Mouse (Mus musculus): ENCODE measurements around the gene Svep1. TPM values are rescaled to one million over a fixed set of nuclear protein-coding genes. Genes with fewer than 3 reads are reported as not detected.

Gene Svep1
- polyA plus RNA-seq, 1 experiment: 0.73 TPM

- Histone ChIP-seq H3K27me3 (ENCODE audit: control insufficient read depth, insufficient read depth, insufficient read length) (no peaks in the 10 kb centered on the region), H3K36me3 (ENCODE audit: control insufficient read depth, insufficient read depth) (no peaks in the 10 kb centered on the region), H3K4me3 (ENCODE audit: insufficient read depth, poor library complexity, severe bottlenecking) (no peak overlapping the region), H3K79me3 (ENCODE audit: low read depth) (no peaks in the 10 kb centered on the region), H3ac (ENCODE audit: control insufficient read depth, insufficient read length, low read depth) (no peak overlapping the region), H3K79me2 (ENCODE audit: control insufficient read depth, insufficient read depth) (no peaks in the 10 kb centered on the region)
- no peak for TF ChIP-seq CTCF (IDR thresholded peaks at IDR 0.05; ENCODE audit: control insufficient read depth, insufficient read depth, insufficient read length)
- no peak for TF ChIP-seq MAX (IDR thresholded peaks at IDR 0.05)
- TF ChIP-seq CEBPB (IDR thresholded peaks at IDR 0.05; ENCODE audit: low read depth): no peak
- no peak for TF ChIP-seq FOSL1 (IDR thresholded peaks at IDR 0.05; ENCODE audit: insufficient read depth, low read length, poor library complexity, severe bottlenecking)
- no peak for TF ChIP-seq USF1 (IDR thresholded peaks at IDR 0.05; ENCODE audit: low read depth)
- TF ChIP-seq MYOD1 (IDR thresholded peaks at IDR 0.05; ENCODE audit: control insufficient read depth, insufficient read length, low read depth): no peak
- TF ChIP-seq MYOG (IDR thresholded peaks at IDR 0.05; ENCODE audit: control insufficient read depth, extremely low read depth, insufficient read length): no peak
Observed at GRCm38 (mm10) chr4:58150301-58150700, 56.4 kb downstream of the Svep1 start.

- Histone ChIP-seq H3K27me3 (ENCODE audit: control insufficient read depth, insufficient read depth, insufficient read length) (no peaks in the 10 kb centered on the region), H3K79me2 (ENCODE audit: control insufficient read depth, insufficient read depth) (no peaks in the 10 kb centered on the region), H3K79me3 (ENCODE audit: low read depth) (no peaks in the 10 kb centered on the region), H3ac (ENCODE audit: control insufficient read depth, insufficient read length, low read depth) (no peak overlapping the region), H3K36me3 (ENCODE audit: control insufficient read depth, insufficient read depth) (no peaks in the 10 kb centered on the region), H3K4me3 (ENCODE audit: insufficient read depth, poor library complexity, severe bottlenecking) (no peak overlapping the region)
- TF ChIP-seq MAX (IDR thresholded peaks at IDR 0.05): no peak
- TF ChIP-seq MYOD1 (IDR thresholded peaks at IDR 0.05; ENCODE audit: control insufficient read depth, insufficient read length, low read depth): no peak
- TF ChIP-seq FOSL1 (IDR thresholded peaks at IDR 0.05; ENCODE audit: insufficient read depth, low read length, poor library complexity, severe bottlenecking): no peak
- no peak for TF ChIP-seq MYOG (IDR thresholded peaks at IDR 0.05; ENCODE audit: control insufficient read depth, extremely low read depth, insufficient read length)
- TF ChIP-seq CTCF (IDR thresholded peaks at IDR 0.05; ENCODE audit: control insufficient read depth, insufficient read depth, insufficient read length): no peak
- no peak for TF ChIP-seq USF1 (IDR thresholded peaks at IDR 0.05; ENCODE audit: low read depth)
- TF ChIP-seq CEBPB (IDR thresholded peaks at IDR 0.05; ENCODE audit: low read depth): no peak
Observed at GRCm38 (mm10) chr4:58149186-58149585, 57.5 kb downstream of the Svep1 start.

- H3K79me2 ChIP-seq (ENCODE audit: control insufficient read depth, insufficient read depth): no peaks in the 10 kb centered on the region
- H3K27me3 ChIP-seq (ENCODE audit: control insufficient read depth, insufficient read depth, insufficient read length): no peaks in the 10 kb centered on the region
- TF ChIP-seq USF1 (IDR thresholded peaks at IDR 0.05; ENCODE audit: low read depth): no peak
- TF ChIP-seq MYOG (IDR thresholded peaks at IDR 0.05; ENCODE audit: control insufficient read depth, extremely low read depth, insufficient read length): no peak
- TF ChIP-seq MAX (IDR thresholded peaks at IDR 0.05): no peak
- no peak overlapping the region for H3ac ChIP-seq (ENCODE audit: control insufficient read depth, insufficient read length, low read depth)
- no peak overlapping the region for H3K4me3 ChIP-seq (ENCODE audit: insufficient read depth, poor library complexity, severe bottlenecking)
- H3K36me3 ChIP-seq (ENCODE audit: control insufficient read depth, insufficient read depth): no peaks in the 10 kb centered on the region
- no peaks in the 10 kb centered on the region for H3K79me3 ChIP-seq (ENCODE audit: low read depth)
Observed at GRCm38 (mm10) chr4:58148547-58148946, 58.1 kb downstream of the Svep1 start.

GRCm38 (mm10) chr4:58146676-58147075, 60.0 kb downstream of the Svep1 start:
- Histone ChIP-seq H3K79me2 (ENCODE audit: control insufficient read depth, insufficient read depth) (no peaks in the 10 kb centered on the region), H3K79me3 (ENCODE audit: low read depth) (no peaks in the 10 kb centered on the region), H3ac (ENCODE audit: control insufficient read depth, insufficient read length, low read depth) (no peak overlapping the region), H3K4me3 (ENCODE audit: insufficient read depth, poor library complexity, severe bottlenecking) (no peak overlapping the region), H3K36me3 (ENCODE audit: control insufficient read depth, insufficient read depth) (no peaks in the 10 kb centered on the region), H3K27me3 (ENCODE audit: control insufficient read depth, insufficient read depth, insufficient read length) (no peaks in the 10 kb centered on the region)
- TF ChIP-seq MYOD1 (IDR thresholded peaks at IDR 0.05; ENCODE audit: control insufficient read depth, insufficient read length, low read depth) (no peak), CEBPB (IDR thresholded peaks at IDR 0.05; ENCODE audit: low read depth) (no peak)

- TF ChIP-seq CEBPB (IDR thresholded peaks at IDR 0.05; ENCODE audit: low read depth): no peak
- no peak for TF ChIP-seq CTCF (IDR thresholded peaks at IDR 0.05; ENCODE audit: control insufficient read depth, insufficient read depth, insufficient read length)
- TF ChIP-seq FOSL1 (IDR thresholded peaks at IDR 0.05; ENCODE audit: insufficient read depth, low read length, poor library complexity, severe bottlenecking): no peak
- TF ChIP-seq MYOD1 (IDR thresholded peaks at IDR 0.05; ENCODE audit: control insufficient read depth, insufficient read length, low read depth): no peak
- TF ChIP-seq MAX (IDR thresholded peaks at IDR 0.05): no peak
- no peak for TF ChIP-seq MYOG (IDR thresholded peaks at IDR 0.05; ENCODE audit: control insufficient read depth, extremely low read depth, insufficient read length)
- no peak for TF ChIP-seq USF1 (IDR thresholded peaks at IDR 0.05; ENCODE audit: low read depth)
- no peak overlapping the region for H3ac ChIP-seq (ENCODE audit: control insufficient read depth, insufficient read length, low read depth)
- H3K36me3 ChIP-seq (ENCODE audit: control insufficient read depth, insufficient read depth): no peaks in the 10 kb centered on the region
Observed at GRCm38 (mm10) chr4:58139764-58140556, 66.7 kb downstream of the Svep1 start.

GRCm38 (mm10) chr4:58139241-58139640, 67.4 kb downstream of the Svep1 start:
- no peak overlapping the region for H3ac ChIP-seq (ENCODE audit: control insufficient read depth, insufficient read length, low read depth)
- H3K79me2 ChIP-seq (ENCODE audit: control insufficient read depth, insufficient read depth): no peaks in the 10 kb centered on the region
- no peak for TF ChIP-seq CTCF (IDR thresholded peaks at IDR 0.05; ENCODE audit: control insufficient read depth, insufficient read depth, insufficient read length)
- TF ChIP-seq FOSL1 (IDR thresholded peaks at IDR 0.05; ENCODE audit: insufficient read depth, low read length, poor library complexity, severe bottlenecking): no peak
- TF ChIP-seq MYOD1 (IDR thresholded peaks at IDR 0.05; ENCODE audit: control insufficient read depth, insufficient read length, low read depth): no peak
- no peak for TF ChIP-seq CEBPB (IDR thresholded peaks at IDR 0.05; ENCODE audit: low read depth)
- no peak for TF ChIP-seq MYOG (IDR thresholded peaks at IDR 0.05; ENCODE audit: control insufficient read depth, extremely low read depth, insufficient read length)
- no peak for TF ChIP-seq USF1 (IDR thresholded peaks at IDR 0.05; ENCODE audit: low read depth)
- no peak for TF ChIP-seq MAX (IDR thresholded peaks at IDR 0.05)
- H3K79me3 ChIP-seq (ENCODE audit: low read depth): no peaks in the 10 kb centered on the region
- H3K27me3 ChIP-seq (ENCODE audit: control insufficient read depth, insufficient read depth, insufficient read length): no peaks in the 10 kb centered on the region
- no peaks in the 10 kb centered on the region for H3K36me3 ChIP-seq (ENCODE audit: control insufficient read depth, insufficient read depth)
- H3K4me3 ChIP-seq (ENCODE audit: insufficient read depth, poor library complexity, severe bottlenecking): no peak overlapping the region

More at GRCm38 (mm10) chr4:58139764-58140556, 66.7 kb downstream of the Svep1 start:
- no peaks in the 10 kb centered on the region for H3K27me3 ChIP-seq (ENCODE audit: control insufficient read depth, insufficient read depth, insufficient read length)
- no peaks in the 10 kb centered on the region for H3K79me3 ChIP-seq (ENCODE audit: low read depth)
- H3K4me3 ChIP-seq (ENCODE audit: insufficient read depth, poor library complexity, severe bottlenecking): no peak overlapping the region
- no peaks in the 10 kb centered on the region for H3K79me2 ChIP-seq (ENCODE audit: control insufficient read depth, insufficient read depth)
